Mouse (Mus musculus): ENCODE data around the gene Cd72. TPM values are rescaled to one million over a fixed set of nuclear protein-coding genes. Genes with fewer than 3 reads are reported as not detected.
A peak's percentile ranks its signal among the peaks of the same experiment; 100 is the strongest.

The Cd72 gene
- total RNA-seq, 2 experiments from 2014 or later = 0.21 TPM; not detected in 1

DNA sequence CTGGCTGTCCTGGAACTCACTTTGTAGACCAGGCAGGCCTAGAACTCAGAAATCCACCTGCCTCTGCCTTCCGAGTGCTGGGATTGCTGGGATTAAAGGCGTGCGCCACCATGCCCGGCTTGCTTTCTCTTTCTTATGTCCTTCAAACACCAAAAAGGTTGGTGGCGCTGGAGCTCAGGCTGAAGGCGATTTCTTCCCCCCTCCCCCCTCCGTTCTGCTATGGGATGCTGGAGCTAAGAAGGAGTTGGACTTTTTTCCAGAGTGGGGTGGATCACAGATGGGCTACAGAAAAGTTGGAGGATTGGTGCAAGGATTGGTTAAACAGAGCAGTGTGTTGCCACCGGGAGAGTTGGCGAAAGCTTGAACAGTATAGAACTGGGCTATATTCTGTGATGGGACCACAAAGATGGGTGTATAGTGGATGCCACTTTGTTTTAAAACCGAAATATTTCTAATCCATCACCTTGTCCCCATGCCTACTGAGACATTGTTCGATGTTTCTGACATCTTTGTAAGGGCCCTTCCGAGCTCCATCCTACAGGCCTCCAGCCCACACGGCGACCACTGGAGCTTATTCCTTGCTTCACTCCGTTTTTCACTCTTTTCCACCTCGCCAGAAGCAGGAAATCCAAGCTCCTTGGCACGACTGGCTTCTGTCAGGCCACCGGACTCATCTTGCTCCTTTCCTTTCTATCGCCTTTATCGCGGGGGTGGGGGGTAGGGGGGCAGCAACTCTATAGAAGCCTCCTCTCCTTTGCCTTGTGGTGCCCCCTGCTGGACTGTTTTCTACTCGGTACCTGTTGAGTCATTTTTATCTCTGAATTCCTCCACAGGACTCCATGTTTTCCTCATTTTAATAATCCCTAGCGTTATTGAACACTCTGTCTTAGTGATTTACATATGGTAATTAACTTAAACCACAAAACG, 24.7 kb upstream of the Cd72 start:
- DNase-seq (ENCODE audit: low spot score) = peak; percentile 70

DNA sequence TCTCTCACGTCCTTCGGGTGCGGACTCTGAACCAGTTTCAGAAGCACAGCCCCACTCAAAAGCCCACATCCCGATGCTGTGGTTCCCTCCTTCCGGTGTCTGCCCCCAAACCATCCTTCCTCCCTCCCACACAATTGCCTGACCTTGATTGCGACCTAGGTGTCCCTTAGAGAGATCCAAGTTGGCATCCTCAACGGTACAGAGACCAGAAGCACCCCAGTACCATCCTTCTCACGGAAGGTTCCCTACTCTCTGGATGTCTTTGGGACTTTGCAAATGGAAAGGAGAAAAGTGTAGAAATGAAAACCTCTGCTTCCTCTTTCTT, 24.1 kb upstream of the Cd72 start:
- DNase-seq (ENCODE audit: low spot score) = no peak

DNA sequence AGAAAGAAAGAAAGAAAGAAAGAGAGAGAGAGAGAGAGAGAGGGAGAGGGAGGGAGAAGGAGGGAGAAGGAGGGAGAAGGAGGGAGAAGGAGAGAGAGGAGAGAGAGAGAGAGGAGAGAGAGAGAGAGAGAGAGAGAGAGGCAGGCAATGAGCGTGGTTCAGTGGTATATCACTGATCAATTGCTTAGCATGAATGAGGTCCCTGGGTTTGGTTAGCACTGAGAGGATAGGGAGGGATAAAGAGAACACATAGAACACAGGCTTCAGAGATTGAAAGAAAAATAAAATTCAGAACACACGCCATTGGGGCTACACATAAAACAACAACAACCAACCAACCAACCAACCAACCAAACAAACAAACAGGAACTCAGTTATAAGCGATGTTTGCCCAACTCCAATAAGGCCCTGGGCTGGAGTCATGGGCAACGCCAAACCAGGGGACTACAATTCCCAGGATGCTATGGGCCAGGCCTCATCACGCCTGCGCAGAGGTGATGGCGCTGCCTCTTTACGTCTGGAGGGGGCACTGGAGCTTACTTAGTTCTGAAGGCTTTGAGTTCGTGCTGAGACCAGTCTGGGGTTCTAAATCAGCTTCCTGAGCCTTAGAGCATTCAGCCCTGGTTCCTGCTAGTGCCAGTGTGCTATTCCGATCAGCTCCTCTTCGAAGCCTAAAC, 23.6 kb upstream of the Cd72 start:
- DNase-seq (ENCODE audit: low spot score) = peak; percentile 93

GRCm38 (mm10) chr4:43476604-43477003, 22.2 kb upstream of the Cd72 start:
- no peak for DNase-seq (ENCODE audit: low spot score)

DNA sequence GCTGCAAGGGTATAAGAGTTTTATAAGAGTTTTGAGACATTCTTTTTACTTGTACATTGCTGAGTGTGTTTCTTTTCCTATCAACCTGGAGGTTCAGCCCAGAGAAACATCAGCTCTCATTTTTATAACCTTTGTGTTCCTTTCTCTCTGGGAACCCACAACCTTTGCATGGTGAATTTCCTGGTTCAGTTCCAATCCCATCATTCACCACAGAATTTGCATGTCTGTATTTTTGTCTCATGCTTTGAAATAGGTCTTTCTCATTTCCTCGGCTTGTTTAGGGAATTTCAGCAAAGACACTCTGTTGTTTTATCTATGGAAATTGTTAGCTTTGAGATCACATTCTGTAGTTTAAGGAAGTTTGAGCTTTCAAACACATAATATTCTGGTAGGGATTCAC, 19.2 kb upstream of the Cd72 start:
- no peak for DNase-seq (ENCODE audit: low spot score)

DNA sequence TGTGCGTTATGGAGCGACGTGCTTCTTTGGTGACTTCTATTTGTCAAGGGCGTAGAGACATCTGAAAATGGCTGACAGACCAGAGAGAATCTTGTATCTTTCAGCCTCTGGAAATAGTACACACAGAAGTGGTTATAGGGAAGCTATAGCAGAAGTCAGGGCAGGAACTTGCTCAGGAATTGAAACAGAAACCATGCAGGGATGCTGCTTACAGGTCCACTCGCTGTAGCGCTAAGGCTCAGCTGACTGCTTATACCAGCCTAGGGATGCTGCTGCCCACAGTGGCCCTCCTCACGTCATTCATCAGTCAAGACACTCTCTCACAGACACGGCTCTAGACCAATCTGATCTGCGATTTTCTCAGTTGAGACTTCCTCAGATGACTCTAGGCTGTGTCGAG, 15.9 kb upstream of the Cd72 start:
- DNase-seq (ENCODE audit: low spot score) = no peak

DNA sequence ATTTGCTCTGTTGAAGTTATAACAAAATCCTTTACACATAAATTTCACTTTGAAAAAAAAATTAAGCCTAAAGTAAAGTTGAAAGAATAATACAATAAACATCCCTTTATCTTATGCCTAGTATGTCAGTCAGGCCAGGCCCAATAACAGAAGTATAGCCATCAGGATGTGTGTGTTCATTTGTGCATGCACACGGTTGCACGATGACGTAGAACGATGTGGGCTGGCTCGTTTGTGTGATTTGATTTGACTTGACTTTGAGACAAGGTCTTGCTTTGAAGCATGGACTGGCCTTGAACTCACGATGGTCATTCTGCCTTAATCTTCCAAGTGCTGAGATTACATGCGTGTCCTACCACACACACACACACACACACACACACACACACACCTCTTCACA, 12.4 kb upstream of the Cd72 start:
- no peak for DNase-seq (ENCODE audit: low spot score)

DNA sequence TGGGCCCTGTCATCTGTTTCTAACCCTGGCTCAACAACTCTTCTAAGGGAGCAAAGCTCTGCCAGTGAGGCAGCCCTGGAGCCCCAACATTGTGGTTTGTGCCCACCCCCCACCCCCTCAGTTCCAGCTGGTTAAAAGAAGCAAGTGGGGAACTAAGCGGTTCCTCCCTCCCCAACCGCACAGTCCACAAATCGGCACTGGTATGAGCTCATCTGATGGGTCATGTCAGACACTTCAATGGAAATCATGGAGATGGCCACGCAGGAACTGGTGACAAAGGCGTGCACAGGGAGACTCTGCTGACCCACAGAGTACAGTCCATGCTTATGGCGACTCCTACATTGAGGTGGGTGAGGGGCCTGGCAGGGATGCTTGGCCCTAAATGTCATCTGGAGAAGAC, 11.5 kb upstream of the Cd72 start:
- DNase-seq (ENCODE audit: low spot score) = no peak

GRCm38 (mm10) chr4:43463102-43463501, 8.7 kb upstream of the Cd72 start:
- DNase-seq (ENCODE audit: low spot score) = no peak

DNA sequence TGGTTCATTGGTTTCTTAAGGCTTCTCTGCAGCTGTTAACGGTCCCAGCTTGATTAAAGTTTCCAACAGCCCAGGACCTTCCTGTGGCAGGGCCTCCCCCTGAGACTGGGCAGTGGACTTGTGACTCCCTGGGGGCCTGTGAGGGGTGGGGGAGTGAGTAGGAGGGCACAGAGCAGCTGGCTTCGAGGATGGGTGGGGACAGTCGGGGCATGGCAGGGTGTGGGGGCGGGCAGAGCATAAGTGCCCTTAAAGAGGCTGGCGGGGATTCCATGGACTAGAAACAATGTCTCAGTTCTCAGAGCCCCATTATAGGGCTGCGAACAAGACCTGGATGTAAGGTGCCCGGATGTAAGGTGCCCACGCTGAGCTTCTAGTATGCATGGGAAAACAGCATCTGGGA, 2.7 kb upstream of the Cd72 start:
- no peak for DNase-seq (ENCODE audit: low spot score)

DNA sequence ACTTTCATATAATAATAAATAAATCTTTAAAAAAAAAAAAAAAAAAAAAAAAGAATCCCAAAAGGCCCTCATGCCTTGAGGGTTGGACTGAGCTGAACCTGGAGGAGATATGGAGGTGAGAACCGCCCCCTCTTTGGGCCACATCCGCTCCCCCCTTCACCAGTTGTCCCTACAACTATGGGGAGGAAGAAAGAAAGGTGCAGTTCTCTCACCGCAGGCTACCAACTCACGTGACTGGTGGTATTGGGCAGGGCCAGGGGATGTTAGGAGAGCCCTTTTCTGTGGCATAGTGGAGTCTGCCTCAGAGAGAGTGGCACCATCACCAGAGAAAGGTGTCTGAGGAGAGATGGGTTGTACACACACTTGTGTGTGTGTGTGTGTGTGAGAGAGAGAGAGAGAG, 2.0 kb upstream of the Cd72 start:
- DNase-seq (ENCODE audit: low spot score) = no peak

DNA sequence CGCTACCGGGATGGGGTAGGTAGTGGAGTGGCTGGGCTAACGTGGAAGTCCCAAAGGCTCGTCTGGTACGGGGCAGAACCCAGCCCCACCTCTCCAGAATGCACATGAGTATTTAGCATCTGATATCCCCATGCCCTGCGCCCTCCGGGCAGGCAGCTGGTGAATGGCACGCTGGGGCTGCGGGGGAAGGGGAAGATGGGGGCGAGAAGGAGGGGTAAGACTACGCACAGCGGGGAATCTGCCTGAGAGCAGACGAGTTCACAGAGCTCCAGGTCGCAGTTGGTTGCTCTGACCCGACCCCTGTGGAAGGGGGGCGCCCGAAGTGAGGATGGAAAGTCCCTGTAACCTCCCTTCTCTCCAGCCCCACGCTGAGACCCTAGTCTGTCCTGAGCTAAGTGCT, 1.0 kb downstream of the Cd72 start:
- no peak for DNase-seq (ENCODE audit: low spot score)

DNA sequence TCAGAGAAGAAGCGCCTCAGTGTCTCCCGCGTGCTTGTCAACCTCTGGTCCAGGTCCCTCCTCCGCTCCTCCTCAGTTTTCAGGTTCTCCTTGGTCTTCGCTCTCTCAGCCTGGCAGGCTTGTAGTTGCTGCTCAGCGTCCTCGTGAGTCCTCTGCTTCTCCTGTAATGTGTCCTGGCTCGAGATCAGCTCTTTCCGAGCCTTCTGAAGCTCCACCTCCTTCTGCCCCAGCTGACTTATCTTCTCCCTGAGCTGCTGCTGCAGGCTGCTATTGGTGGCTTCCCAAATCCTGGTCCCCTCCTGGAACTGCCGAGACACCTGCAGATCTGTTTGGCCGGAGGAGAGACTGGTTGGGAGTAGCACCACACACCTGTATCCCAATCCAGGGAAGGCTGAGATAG, 2.1 kb downstream of the Cd72 start:
- no peak for DNase-seq (ENCODE audit: low spot score)

DNA sequence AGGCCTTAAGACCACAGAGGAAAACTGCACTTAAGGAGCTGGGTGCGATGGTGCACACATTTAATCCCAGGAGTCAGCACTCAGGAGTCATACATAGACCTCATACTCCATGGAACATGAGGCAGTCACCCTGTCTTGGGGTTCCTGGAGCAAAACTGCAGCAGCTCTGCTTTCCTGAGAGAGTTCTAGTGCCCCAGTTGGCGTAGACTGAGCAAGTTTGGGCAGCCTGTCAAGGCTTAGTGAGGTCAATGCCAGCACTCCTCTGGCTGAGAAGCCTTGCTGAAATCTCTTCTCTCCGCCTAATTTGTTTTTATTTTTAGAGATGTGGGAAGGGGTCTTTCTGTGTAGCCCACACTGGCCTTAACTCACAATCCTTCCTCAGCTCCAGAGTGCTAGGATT, 5.9 kb downstream of the Cd72 start:
- DNase-seq (ENCODE audit: low spot score) = peak; percentile 49

- DNase-seq (ENCODE audit: low spot score) = peak; percentile 66
Observed at GRCm38 (mm10) chr4:43447251-43447650, 7.2 kb downstream of the Cd72 start.

- DNase-seq (ENCODE audit: low spot score) = no peak
Observed at GRCm38 (mm10) chr4:43443511-43443910, 10.9 kb downstream of the Cd72 start.

DNA sequence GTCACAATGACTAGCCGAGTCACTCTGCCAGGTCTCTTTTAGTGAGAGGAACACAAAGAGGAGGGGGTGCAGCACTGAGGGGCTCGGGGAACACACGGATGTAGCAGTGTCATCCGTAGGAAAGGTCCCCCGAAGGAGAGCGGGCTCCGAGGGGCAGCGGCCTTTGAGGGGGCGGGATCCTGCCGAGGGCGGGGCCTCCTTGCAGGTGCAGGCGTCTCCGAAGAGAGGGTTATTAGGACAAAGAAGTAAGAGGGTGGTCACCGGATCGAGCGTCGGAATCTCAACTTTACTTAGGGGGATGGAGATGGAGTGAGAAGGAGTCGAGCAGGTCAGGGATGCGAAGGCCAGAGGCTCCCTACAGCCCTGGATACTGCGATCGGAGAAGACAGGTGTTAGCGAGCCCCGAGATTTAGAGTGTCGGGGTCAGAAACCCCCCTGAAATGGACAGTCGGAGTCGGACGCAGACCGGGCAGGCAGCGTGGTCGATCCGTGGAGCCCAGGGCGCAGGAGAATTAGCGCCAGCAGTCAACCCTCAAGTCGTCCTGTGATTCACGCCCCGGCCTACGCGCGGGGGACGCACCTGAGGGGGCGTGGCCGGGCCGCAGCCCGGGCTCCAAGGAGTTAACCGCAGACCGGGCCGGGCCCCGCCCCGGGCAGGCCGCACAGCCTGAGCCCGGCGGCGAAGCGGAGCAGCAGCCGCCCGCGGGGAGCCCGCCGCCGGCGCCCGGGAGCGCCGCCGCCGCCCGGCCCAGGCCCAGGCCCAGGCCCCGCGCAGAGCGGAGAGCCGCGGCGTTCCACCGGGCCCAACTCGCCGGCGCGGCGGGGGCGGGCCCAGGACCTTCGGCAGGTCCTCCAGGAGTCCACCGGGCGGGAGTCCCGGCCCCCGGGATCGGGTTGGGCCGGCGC, 11.7 kb downstream of the Cd72 start:
- DNase-seq (ENCODE audit: low spot score) = peak; percentile 43

GRCm38 (mm10) chr4:43442044-43442443, 12.4 kb downstream of the Cd72 start:
- peak; percentile 100 for DNase-seq (ENCODE audit: low spot score)

GRCm38 (mm10) chr4:43441639-43442038, 12.8 kb downstream of the Cd72 start, which contains the start of gene Tesk1:
Gene Tesk1 (plus strand): TSS chr4:43441939.
- no peak for DNase-seq (ENCODE audit: low spot score)

GRCm38 (mm10) chr4:43432832-43433231, 21.6 kb downstream of the Cd72 start:
- no peak for DNase-seq (ENCODE audit: low spot score)

DNA sequence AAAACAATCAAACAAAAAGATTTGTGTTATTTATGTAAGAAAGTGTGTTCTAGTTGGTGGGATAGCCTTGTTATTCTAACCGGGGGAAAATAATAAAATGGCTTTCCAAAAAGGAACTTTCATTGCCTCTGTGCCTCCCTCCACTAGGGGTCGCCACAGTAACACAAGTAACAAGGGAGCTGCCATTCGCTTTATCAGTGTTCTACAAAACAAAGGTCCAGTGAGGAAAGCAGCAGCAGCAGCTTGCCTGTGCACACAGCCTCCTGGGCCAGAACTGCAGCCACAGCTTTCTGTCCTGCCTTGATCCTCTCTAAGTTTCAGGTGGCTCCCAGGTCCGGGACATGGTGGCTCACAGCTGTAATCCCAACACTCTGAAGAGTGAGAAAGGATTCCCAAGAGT, 22.7 kb downstream of the Cd72 start:
- peak; percentile 83 for DNase-seq (ENCODE audit: low spot score)

DNA sequence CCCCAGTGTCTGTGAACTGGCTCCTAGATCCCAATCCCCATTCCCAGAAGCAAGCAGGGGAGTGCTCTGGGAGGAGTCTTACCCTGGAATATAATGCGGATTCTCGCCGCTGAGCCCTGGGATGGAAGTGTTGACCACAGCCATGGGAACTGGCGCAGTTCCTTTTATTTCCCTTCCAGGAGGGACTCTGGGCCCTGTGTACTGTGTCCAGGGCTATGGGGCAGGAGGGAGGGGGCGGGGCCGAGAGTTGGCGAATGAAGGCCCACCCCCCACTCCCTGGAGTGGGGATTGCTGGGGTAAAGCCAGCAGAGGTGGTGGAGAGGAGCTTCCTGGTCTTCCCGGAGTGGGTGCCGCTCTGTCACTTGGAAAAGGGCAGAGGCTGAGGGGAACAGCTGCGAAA, 25.5 kb downstream of the Cd72 start, which contains the start of gene Fam166b:
TSS of gene Fam166b (minus strand) at position 189 of the 400 bp plus-strand sequence.
- no peak for DNase-seq (ENCODE audit: low spot score)
